Mouse (Mus musculus) lung, postnatal 0 days (tissue): ENCODE measurements around the gene Fam161a.

ENCODE experiments used
- CTCF ChIP-seq: IDR thresholded peaks from 2 replicates; pipeline ENCODE4 v1.5.1; 2016; ENCODE audit warnings: antibody characterized with exemption, mild to moderate bottlenecking
- EP300 ChIP-seq: IDR thresholded peaks from 2 replicates; pipeline ENCODE4 v1.6.1; 2016; ENCODE audit warnings: antibody characterized with exemption, mild to moderate bottlenecking, control low read depth

DNA sequence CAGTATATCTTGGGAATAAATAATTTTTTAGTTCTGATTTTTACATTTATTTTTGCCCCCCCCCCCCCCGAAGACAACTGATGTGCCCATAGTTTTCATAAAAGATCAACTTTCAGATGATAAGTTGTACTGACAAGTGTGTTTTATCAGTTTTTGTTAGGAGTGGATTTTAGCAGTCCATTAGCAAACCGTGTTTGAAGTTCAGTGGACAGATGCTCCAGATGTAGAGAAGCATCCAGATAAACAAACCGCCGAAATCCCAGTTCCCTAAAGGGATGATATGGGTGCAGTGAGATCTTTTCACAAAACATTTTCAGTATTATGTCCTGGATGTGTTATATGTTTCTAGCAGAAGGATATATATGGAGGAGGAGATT, 1.5 kb downstream of the Fam161a start:
- TF ChIP-seq CTCF, result no peak
- no peak for TF ChIP-seq EP300
